Mouse (Mus musculus): ENCODE results near the gene Dpm1.

GRCm38 (mm10) chr2:168231471-168231829, 1.1 kb upstream of the Dpm1 start:
- TF ChIP-seq CTCF (IDR thresholded peaks at IDR 0.05; ENCODE audit: low read depth) (no peak), EP300 (IDR thresholded peaks at IDR 0.05; ENCODE audit: low read depth) (no peak)

Data from heart, postnatal 0 days (tissue).